Mouse (Mus musculus): ENCODE measurements around the gene Cbfb. TPM values are rescaled to one million over a fixed set of nuclear protein-coding genes. Genes with fewer than 3 reads are reported as not detected.
A peak's percentile ranks its signal among the peaks of the same experiment; 100 is the strongest.
"Not testable (repeated sequence)": the region's sequence is repeated elsewhere in the genome, so short reads cannot be mapped to it uniquely, and the experiment has no call there.

Cbfb gene
- 10 to 100 TPM; 26.1 to 27.3 TPM for total RNA-seq (2021)
- long read RNA-seq, experiment 1, transcript Cbfb-201 (6 exons, 2,883 nt) = minor isoform, 7 of 25 reads
- long read RNA-seq, experiment 1, transcript Cbfb-202 (6 exons, 2,891 nt) = major isoform, 13 of 25 reads
- long read RNA-seq, experiment 1, partial matches to known transcripts = 3 of 25 reads
- long read RNA-seq, experiment 1, other reads (novel, unspliced or antisense) = 2 of 25 reads
- long read RNA-seq, experiment 2, transcript Cbfb-201 (6 exons, 2,883 nt) = minor isoform, 8 of 31 reads
- long read RNA-seq, experiment 2, transcript Cbfb-202 (6 exons, 2,891 nt) = major isoform, 10 of 31 reads
- long read RNA-seq, experiment 2, partial matches to known transcripts = 1 of 31 reads
- long read RNA-seq, experiment 2, other reads (novel, unspliced or antisense) = 9 of 31 reads

GRCm38 (mm10) chr8:105170381-105171115 is at the start of gene Cbfb:
Cbfb (plus strand) TSS chr8:105170674.
- DNase-seq (ENCODE audit: low spot score in 2 of 2) = peak; percentile 87 to 96

DNA sequence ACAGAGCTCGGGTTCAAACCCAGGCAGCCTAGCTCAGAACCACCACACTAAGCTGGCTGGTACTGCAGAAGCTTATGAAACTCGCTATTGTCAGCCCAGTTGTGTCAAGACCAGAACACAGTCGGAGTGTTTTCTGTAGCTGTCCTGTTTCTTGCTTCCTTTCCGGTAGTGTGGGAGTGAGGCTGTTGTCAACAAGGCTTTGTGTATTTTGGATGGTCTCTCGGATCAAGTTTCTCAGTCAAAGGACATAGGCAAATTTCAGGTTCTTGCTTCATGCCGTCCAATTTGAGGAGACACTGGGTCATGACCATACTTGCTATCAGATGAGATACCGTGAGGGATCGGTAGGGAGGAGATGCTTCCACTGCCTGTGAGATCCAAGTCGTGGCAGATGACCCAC is 40.6 kb upstream of the Cbfb start:
- DNase-seq (ENCODE audit: low spot score in 2 of 2) = no peak

GRCm38 (mm10) chr8:105131509-105131908 is 39.0 kb upstream of the Cbfb start, which contains the start of gene Ces4a:
Ces4a (plus strand) TSS chr8:105131800.
- no peak for DNase-seq (ENCODE audit: low spot score in 2 of 2)

- DNase-seq (ENCODE audit: low spot score in 2 of 2) = peak; percentile 38 to 45
Observed at GRCm38 (mm10) chr8:105138423-105138822, 32.1 kb upstream of the Cbfb start.

DNA sequence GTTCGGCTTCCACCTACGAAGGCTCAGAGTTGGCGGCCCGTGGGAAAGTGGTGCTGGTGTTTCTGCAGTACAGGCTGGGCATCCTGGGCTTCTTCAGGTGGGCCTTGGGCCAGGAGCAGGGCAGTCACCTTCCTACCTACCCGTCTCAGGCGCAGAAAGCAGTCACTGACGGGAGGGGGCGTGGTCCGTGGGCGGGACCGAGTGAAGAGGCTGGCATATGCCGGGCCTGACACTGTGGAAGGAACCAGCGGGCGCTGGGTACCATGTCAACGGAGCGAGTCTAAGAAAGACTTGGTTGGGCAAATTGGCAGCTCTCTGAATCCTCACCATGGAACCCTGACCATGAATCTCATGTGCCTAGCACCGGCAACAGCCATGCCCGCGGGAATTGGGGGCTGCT is 28.1 kb upstream of the Cbfb start:
- no peak for DNase-seq (ENCODE audit: low spot score in 2 of 2)

- no peak for DNase-seq (ENCODE audit: low spot score in 2 of 2)
Observed at GRCm38 (mm10) chr8:105151654-105152053, 18.8 kb upstream of the Cbfb start.

- DNase-seq (ENCODE audit: low spot score in 2 of 2) = peak; percentile 85 to 90
Observed at GRCm38 (mm10) chr8:105152623-105153398, 17.7 kb upstream of the Cbfb start.

DNA sequence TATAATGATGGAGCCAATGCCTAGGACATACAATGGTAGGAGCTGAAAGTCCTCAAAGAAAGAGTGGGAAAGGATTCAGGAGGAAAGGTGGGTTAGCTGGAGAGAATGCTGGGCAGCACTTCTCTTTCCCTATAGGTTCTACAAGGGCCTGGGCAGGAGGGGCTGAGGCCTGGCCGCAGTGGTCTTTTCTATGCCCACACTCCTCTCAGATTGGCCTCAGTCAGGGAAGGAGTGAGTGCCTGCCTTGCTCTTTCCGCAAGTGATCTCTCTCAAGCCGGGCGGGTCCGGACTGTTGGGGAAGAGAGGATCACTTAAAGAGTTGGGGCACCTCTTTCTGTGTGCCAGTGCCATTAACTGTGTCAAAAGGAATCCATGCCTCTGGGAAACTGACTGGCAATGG is 16.2 kb upstream of the Cbfb start:
- DNase-seq (ENCODE audit: low spot score in 2 of 2) = no peak

DNA sequence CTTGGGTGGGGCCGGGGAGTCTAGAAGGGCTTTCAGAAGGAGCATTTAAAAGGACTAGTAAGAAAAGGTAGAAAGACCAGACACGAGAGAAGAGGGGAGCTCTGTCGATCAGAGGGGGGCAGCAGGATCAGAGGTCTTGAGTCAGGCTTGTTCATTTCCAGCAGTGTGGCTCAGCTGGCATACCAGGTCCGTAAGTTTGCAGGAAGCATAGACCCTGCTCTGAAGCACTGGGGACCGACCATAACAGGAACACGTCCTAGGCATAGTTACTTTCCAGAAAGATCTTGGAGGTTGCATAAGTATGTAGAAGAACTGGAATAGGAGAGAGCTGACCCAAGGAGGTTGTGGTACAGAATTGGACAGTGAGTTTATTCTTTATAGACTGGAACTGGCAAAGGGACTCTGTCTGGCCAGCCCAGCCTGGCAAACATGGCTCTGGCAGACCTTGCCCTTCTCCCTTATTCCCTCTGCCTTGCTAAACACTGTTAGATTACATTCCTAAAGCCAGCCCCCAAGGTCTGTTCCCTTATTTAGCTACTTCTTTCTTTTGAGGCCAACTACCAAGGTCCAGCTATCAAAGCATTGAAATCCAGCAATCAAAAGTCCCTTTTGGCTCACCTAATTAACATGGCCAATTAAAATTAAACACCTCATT is 15.3 kb upstream of the Cbfb start:
- peak in 1 of 2 experiments; percentile 12 for DNase-seq (ENCODE audit: low spot score in 2 of 2)

GRCm38 (mm10) chr8:105157555-105157954 is 12.9 kb upstream of the Cbfb start:
- no peak for DNase-seq (ENCODE audit: low spot score in 2 of 2)

DNA sequence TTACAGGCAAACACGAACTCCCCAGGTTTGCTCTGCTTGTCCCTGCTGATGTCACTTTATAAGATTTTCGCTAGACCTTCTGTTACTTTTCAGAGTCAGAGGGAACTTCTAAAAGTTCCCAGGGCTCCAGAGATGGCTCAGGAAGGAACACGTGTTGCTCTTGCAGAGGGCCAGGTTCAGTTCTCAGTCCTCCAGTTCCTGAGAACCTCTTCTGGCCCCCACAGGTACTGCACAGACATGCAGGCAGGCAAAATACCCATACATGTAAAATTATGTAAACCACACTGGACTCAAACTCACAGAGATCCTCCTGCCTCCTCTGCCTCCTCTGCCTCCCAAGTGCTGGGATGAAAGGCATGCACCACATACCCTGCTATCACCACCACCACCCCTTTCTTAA is 12.4 kb upstream of the Cbfb start:
- no peak for DNase-seq (ENCODE audit: low spot score in 2 of 2)

DNA sequence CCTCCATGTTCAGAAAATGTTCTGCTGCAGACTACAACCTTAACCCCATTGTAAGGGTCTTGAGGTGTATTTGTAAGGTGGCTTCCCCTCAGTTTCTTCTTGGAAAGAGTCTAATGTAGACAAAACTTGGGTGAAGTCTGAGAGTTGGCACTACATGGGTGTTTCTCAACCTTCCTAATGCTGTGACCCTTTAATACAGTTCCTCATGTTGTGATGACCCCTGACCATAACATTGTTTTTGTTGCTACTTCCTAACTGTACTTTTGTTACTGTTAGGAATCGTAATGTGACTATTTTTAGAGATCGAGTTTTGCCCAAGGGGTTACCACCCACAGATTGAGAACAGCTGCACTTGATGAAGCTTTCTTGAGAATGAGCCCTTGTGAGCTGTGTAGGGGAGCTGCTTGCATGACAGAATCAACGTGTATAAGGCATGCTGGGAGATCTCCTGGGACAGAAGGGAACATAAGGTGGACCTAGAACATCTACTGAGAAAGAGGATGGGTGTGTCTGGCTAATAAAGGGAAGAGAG is 9.3 kb upstream of the Cbfb start:
- no peak for DNase-seq (ENCODE audit: low spot score in 2 of 2)

GRCm38 (mm10) chr8:105164272-105164902 is 6.1 kb upstream of the Cbfb start:
- no peak for DNase-seq (ENCODE audit: low spot score in 2 of 2)

DNA sequence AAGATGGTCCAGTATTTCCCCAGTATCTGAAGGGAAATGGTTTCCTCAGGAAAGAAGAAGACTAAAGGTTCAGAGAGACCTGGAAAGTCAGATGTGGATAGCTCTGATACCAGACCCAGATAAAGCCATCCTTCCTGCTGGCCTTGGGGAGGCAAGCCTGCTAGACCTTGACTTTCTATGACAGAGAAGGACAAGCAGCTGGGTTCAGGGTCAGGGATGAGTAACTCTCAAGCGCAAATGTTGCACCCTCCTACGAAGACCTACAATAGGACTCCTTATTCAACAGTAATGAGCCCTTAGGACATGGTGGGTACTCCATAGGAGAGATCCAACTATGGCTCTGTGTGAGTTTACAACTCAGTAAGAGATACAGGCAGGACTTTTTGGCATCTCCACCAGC is 5.3 kb upstream of the Cbfb start:
- no peak for DNase-seq (ENCODE audit: low spot score in 2 of 2)

DNA sequence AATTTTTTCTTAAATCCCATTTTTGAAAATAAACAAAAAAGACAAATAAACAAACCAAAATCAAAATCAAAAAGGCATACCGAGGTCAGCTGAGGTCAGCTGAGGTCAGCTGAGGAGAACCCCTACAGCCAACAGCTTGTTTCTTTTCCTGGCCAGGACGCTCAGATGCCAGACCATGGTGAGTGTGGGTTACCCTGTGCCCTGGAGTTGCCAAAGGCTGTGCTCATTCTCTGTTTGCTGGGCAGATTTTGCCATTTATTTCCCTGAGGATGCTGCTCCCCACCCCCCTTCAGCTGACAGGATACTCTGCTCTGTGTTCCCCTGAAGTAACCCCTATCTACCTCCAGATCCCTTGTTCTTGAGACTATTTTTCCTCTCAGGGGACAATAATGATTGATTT is 3.4 kb upstream of the Cbfb start:
- no peak for DNase-seq (ENCODE audit: low spot score in 2 of 2)

DNA sequence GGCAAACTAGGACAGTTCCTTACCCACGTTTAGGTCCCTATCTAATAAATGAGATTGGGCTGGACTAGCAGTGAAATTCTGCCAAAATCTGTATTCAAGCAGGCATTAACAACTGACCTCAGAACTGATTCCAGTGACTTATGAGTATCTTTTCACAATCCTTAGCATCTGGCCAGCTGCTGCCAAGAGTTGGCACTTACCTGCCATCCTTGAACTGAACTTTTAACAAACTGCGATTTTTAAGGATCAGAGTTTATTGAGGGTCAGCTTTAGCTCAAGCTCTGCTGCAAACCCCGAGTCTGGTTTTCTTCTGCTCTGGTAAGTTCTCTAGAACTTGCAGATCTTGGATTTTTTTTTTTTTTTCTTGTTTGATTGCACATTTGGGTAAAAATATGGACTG is 892 bp upstream of the Cbfb start:
- no peak for DNase-seq (ENCODE audit: low spot score in 2 of 2)

- DNase-seq (ENCODE audit: low spot score in 2 of 2) = peak in 1 of 2 experiments; percentile 7
Observed at GRCm38 (mm10) chr8:105170041-105170380, 463 bp upstream of the Cbfb start.

DNA sequence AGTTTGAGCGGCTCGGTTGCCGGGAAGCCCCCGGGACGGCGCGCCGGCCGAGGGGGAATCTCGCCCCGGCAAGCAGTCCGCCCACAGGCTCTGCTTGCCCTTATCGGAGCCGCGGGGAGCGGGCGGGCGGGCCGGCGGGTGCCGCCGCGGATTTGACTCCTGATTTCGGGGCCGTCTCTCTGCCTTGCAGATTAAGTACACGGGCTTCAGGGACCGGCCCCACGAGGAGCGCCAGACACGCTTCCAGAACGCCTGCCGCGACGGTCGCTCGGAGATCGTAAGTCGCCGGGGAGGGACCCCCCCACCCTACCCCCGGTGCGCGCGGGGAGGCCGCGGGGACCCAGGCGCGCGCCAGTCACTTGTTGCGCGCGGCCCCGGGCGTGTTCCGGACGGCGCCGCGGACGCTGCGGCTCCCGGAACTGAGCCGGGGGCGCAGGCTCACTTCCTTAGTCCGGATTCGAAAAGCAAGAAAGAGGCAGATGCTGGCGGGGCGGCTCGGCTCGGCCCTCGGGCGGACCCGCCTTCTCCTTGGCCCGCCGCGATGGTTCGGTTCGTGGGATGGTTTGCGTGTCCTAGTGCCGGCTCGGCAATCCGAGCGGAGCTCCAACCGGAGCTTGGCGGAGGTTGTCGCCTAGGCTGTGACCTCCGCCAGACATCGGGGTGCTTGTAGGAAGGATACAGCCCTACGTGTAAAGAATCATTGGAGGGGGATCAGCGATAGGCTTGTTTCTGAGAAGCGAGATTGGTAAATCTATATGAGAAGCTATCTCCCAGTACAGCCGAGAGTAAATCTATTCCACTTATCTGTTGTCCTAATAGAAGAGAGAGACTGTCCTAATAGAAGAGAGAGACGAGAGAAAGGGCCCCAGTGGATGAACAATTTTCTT is 885 bp downstream of the Cbfb start:
- peak; percentile 45 to 57 for DNase-seq (ENCODE audit: low spot score in 2 of 2)

- no peak for DNase-seq (ENCODE audit: low spot score in 2 of 2)
Observed at GRCm38 (mm10) chr8:105172003-105172362, 1.5 kb downstream of the Cbfb start.

DNA sequence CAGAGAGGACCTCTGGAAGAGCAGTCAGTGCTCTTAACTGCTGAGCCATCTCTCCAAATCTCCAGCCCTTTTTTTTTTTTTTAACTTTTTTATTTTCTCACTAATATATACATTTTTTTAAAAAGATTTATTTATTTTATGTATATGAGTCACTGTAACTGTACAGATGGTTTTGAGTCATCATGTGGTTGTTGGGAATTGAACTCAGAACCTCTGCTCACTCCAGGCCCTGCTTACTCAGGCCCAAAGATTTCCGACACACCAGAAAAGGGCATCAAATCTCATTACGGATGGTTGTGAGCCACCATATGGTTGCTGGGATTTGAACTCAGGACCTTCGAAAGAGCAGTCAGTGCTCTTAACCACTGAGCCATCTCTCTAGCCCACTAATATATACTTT is 4.8 kb downstream of the Cbfb start:
- not testable (repeated sequence) for DNase-seq (ENCODE audit: low spot score in 2 of 2)

Measured in layer of hippocampus, postnatal 14 days (tissue).